Mouse (Mus musculus) C2C12 (cell line): ENCODE measurements around the gene Ugt1a5. TPM values are rescaled to one million over a fixed set of nuclear protein-coding genes. Genes with fewer than 3 reads are reported as not detected.

Source experiments
- H3K27me3 ChIP-seq: one replicate; pipeline ENCODE4 v1.6.1; 2011; ENCODE audit not compliant: control insufficient read depth, insufficient read depth, insufficient read length
- H3K36me3 ChIP-seq: one replicate; pipeline ENCODE4 v1.6.1; 2011; ENCODE audit not compliant: control insufficient read depth, insufficient read depth
- H3K4me3 ChIP-seq: one replicate; pipeline ENCODE4 v1.5.1; 2011; ENCODE audit warnings: mild to moderate bottlenecking, control low read depth; ENCODE audit not compliant: poor library complexity, insufficient read depth, severe bottlenecking
- H3K79me2 ChIP-seq: one replicate; pipeline ENCODE4 v1.6.1; 2011; ENCODE audit not compliant: control insufficient read depth, insufficient read depth
- H3K79me3 ChIP-seq: one replicate; pipeline ENCODE4 v1.6.1; 2011; ENCODE audit warnings: low read depth, control low read depth
- H3ac ChIP-seq: one replicate; pipeline ENCODE3; 2011; ENCODE audit warnings: low read depth; ENCODE audit not compliant: control insufficient read depth, insufficient read length
- CEBPB ChIP-seq: IDR thresholded peaks from one replicate; pipeline ENCODE4 v1.6.1; 2011; ENCODE audit warnings: low read depth, mild to moderate bottlenecking, control low read depth, moderate library complexity
- CTCF ChIP-seq: IDR thresholded peaks from one replicate; pipeline ENCODE4 v1.5.1; 2011; ENCODE audit not compliant: control insufficient read depth, insufficient read depth, insufficient read length
- FOSL1 ChIP-seq: IDR thresholded peaks from one replicate; pipeline ENCODE4 v1.8.0; 2011; ENCODE audit warnings: mild to moderate bottlenecking, low read length; ENCODE audit not compliant: poor library complexity, insufficient read depth, severe bottlenecking
- MAX ChIP-seq: IDR thresholded peaks from one replicate; pipeline ENCODE4 v1.6.1; 2011; ENCODE audit warnings: mild to moderate bottlenecking, control low read depth
- MYOD1 ChIP-seq: IDR thresholded peaks from one replicate; pipeline ENCODE4 v1.6.1; 2011; ENCODE audit warnings: low read depth; ENCODE audit not compliant: control insufficient read depth, insufficient read length
- MYOG ChIP-seq: IDR thresholded peaks from one replicate; pipeline ENCODE4 v1.6.1; 2011; ENCODE audit not compliant: control insufficient read depth, insufficient read length; ENCODE audit errors: extremely low read depth
- USF1 ChIP-seq: IDR thresholded peaks from one replicate; pipeline ENCODE4 v1.6.1; 2011; ENCODE audit warnings: low read depth, mild to moderate bottlenecking, control low read depth, moderate library complexity
- polyA plus RNA-seq: library from polyadenylated mRNA; unstranded; fragments of >200 nt; fragmentation: generic; extraction: Trizol; gene quantifications from one replicate; pipeline ENCODE4 v1.2.1, GENCODE M21; 2012; ENCODE audit warnings: missing spikeins

The Ugt1a5 gene
- polyA plus RNA-seq, 1 experiment = not detected

DNA sequence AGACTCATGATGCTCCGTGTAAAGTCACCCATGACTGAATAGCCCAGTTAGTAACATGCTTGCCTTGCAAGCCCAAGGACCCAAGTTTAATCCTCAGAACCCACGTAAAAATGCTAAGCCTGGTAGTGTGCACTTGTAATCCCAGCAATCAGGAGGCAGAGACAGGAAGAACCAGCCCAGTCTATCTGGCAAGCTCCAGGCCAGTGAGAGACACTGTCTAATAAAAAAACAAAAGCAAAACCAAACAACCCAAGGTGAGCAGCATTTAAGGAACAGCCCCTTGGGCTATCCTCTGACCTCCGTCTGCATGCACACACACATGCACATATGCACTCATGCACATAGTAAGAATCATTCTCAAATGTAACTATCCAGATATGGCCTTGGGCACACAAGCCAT, 63.8 kb downstream of the Ugt1a5 start:
- no peaks in the 10 kb centered on the region for H3K79me3 ChIP-seq
- H3ac ChIP-seq = no peak overlapping the region
- H3K79me2 ChIP-seq = no peaks in the 10 kb centered on the region
- TF ChIP-seq FOSL1 (no peak), MYOD1 (no peak), CTCF (no peak), MAX (no peak), MYOG (no peak), CEBPB (no peak), USF1 (no peak)
- no peaks in the 10 kb centered on the region for H3K36me3 ChIP-seq
- H3K4me3 ChIP-seq = no peak overlapping the region
- H3K27me3 ChIP-seq = peaks cover 25% of the 10 kb centered on the region

DNA sequence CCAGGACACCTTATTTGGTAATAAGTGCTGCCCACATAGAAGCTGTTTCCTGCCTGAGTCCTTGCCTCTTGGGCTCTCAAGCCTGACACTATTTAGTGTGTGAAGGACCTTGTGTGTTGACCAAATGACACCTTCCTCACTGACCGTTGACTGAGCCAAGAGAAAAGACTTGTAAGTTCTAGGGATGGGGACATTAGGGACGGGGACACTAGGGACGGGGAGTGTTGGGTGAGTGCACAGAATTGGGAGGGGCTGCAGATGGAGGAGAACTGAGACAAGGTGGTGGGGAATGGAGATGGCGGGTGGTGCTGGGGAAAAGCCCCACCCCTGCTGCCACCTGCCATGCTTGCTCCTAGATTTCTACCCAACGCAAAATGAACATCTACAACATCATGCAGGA, 64.2 kb downstream of the Ugt1a5 start:
- H3K79me2 ChIP-seq = no peaks in the 10 kb centered on the region
- H3K4me3 ChIP-seq = no peak overlapping the region
- H3ac ChIP-seq = no peak overlapping the region
- H3K36me3 ChIP-seq = no peaks in the 10 kb centered on the region
- H3K27me3 ChIP-seq = peaks cover 29% of the 10 kb centered on the region
- no peaks in the 10 kb centered on the region for H3K79me3 ChIP-seq
- TF ChIP-seq MAX (no peak), CTCF (no peak), MYOD1 (no peak), FOSL1 (no peak), CEBPB (no peak), MYOG (no peak), USF1 (no peak)

DNA sequence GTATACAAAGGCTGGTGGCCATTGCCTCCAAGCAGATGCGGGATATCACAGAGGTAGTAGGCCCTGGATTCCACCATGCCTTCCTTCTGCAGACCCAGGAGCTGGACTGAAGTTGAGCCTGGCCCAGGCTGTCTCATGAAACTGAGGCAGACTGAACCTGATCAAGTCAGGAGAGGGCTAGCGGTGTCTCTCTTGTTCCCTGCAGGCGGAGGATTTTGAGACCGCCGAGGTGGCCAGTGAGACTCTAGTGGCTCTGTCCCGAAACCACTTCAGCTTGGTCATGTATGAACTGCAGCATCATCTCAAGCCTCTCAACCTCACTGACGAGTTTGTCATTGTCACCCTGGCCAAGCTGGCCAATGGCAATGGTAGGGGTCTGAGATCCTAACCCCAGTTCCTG, 64.6 kb downstream of the Ugt1a5 start:
- no peaks in the 10 kb centered on the region for H3K79me2 ChIP-seq
- no peaks in the 10 kb centered on the region for H3K36me3 ChIP-seq

DNA sequence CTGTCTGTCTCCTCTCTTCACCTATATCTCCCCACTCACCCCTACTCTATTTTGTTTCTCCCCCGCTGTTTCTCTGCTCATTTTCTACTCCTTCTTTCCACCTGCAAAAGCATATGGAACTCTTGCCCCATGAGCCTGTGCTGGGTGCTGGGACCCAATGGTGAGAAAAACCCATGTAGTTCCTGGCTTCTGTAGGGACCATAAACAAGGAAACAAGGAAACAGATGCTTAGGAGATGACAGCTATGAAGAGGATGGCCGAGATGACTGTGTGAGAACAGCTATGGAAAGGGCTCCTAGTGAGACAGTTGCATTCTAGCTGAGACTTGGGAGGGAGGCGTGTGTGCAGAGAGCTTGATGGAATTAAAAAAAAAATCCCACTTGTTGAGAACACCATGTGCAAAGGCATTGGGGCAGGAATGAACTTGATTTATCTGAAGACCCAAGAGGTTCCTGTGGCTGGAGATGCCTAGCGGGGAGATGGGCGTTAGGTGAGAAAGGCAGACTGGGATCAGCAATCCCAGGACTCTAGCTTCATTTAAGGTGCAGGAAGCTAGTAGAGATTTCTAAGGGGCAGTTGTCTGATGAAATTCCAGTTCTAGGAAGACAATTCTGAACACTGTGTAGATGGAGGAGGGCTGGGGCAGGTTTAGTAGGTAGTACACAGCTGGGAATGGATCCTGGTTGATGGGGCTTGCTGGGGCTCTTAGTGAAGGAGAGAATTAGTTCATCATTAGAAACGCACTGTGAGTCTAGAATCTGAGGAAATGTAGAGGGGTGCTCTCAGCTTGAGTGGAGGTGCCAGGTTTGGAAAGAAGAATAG, 65.4 kb downstream of the Ugt1a5 start:
- H3K27me3 ChIP-seq = peaks cover 37% of the 10 kb centered on the region
- H3K79me3 ChIP-seq = no peaks in the 10 kb centered on the region
- H3K36me3 ChIP-seq = no peaks in the 10 kb centered on the region
- H3K4me3 ChIP-seq = no peak overlapping the region
- no peak overlapping the region for H3ac ChIP-seq
- H3K79me2 ChIP-seq = no peaks in the 10 kb centered on the region
- no peak for TF ChIP-seq MYOD1
- TF ChIP-seq USF1 = no peak
- no peak for TF ChIP-seq CTCF
- TF ChIP-seq MYOG = no peak
- TF ChIP-seq FOSL1 = no peak
- TF ChIP-seq CEBPB = no peak
- TF ChIP-seq MAX = no peak

More for the DNA sequence above, 64.6 kb downstream of the Ugt1a5 start:
- no peaks in the 10 kb centered on the region for H3K79me3 ChIP-seq
- no peak overlapping the region for H3ac ChIP-seq
- H3K27me3 ChIP-seq = peaks cover 33% of the 10 kb centered on the region
- H3K4me3 ChIP-seq = no peak overlapping the region
- no peak for TF ChIP-seq MYOG
- TF ChIP-seq MYOD1 = no peak
- no peak for TF ChIP-seq CTCF
- no peak for TF ChIP-seq CEBPB
- TF ChIP-seq USF1 = no peak
- no peak for TF ChIP-seq FOSL1
- TF ChIP-seq MAX = no peak

DNA sequence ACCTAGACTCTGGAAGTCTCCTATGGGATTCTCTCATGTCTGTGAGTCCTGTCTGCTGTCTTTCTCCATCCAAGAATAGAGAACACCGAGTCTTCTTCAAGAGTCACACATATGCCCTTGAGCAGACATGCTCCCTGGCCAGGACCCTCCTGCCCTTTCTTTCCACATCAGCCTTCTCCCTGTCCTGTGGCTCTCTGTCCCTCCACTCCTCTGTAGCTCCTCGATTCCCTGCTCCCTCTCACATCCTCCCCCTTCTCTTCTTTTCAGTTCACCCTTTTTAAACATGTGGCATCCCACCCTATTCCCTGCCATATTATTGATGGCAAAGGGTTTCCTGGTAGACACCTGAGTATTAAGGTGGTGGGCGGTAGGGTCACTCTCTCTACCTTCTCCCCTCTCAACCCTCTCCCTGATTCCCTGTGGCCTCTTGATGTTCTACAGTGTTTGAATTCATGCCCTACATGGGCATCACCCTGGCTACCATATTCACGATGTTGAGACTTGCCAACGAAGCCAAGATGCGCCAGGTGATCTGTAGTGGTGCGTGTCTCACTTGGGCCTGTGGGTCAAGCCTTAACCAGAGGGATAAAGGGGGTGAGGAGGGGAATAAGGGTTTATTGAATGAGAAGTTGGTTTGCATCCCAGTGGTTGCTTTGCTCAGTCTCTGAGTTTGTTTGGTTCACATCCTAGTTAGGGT, 66.1 kb downstream of the Ugt1a5 start:
- no peak overlapping the region for H3K4me3 ChIP-seq
- no peaks in the 10 kb centered on the region for H3K36me3 ChIP-seq
- H3K79me2 ChIP-seq = no peaks in the 10 kb centered on the region
- H3K27me3 ChIP-seq = peaks cover 43% of the 10 kb centered on the region
- no peaks in the 10 kb centered on the region for H3K79me3 ChIP-seq
- TF ChIP-seq CEBPB = no peak
- TF ChIP-seq USF1 = no peak
- TF ChIP-seq FOSL1 = no peak
- no peak for TF ChIP-seq MYOG
- no peak for TF ChIP-seq MAX
- no peak for TF ChIP-seq MYOD1
- TF ChIP-seq CTCF = no peak
- no peak overlapping the region for H3ac ChIP-seq
